12 mouse cellular contexts compared by ENCODE assay signal in the genomic region with DNA sequence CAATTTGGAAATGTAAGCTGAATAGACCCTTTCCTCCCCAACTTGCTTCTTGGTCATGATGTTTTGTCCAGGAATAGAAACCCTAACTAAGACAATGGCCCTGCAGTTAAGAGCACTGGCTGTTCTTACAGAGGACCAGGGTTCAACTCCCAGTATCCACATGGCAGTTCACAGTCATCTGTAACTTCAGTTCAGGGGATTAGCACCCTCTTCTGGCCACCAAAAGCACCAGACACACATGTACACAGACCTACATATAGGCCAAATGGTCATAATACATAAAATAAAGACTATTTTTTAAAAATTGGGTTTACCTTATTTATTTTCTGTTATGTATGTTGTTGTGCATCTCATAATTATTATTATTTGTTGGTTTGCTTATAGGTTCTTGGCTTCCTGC. TPM values are rescaled to one million over a fixed set of nuclear protein-coding genes. Genes with fewer than 3 reads are reported as not detected.
DNase-seq lines count a peak whose midpoint lies in the region; ATAC-seq lines count a peak whose summit lies in the region.
"Had no signal": no experiment of that assay in that cellular context is flagged by ENCODE, and none has a peak within 500 bp of the region (broad histone marks: within the 10 kb centered on the region; RNA-seq: fewer than 3 reads in every experiment).

No protein-coding gene starts in this region.

- ATAC-seq in hindbrain, embryonic 11.5 days (ENCODE audit: low FRiP score): no peak
- ATAC-seq in hindbrain, embryonic 16.5 days: no peak
- peak; percentile 60 for ATAC-seq in megakaryocyte, adult 5-6 weeks (ENCODE audit: poor library complexity, severe bottlenecking)
- ATAC-seq in inflammation-experienced regulatory T-cells, adult 6 months: no peak
- ATAC-seq: midbrain, embryonic 16.5 days had no signal

- no peaks in the 10 kb centered on the region for H3K27me3 ChIP-seq in hindbrain, embryonic 11.5 days (ENCODE audit: control insufficient read depth, insufficient read depth, low read length)
- H3K27me3 ChIP-seq in hindbrain, embryonic 16.5 days (replicated peaks; ENCODE audit: control insufficient read depth, insufficient read depth, low read length): no peaks in the 10 kb centered on the region
- H3K27me3 ChIP-seq: heart, embryonic 12.5 days; limb, embryonic 12.5 days had no signal

- no peak overlapping the region for H3K9ac ChIP-seq in hindbrain, embryonic 11.5 days (ENCODE audit: low read depth, low read length)
- H3K9ac ChIP-seq in hindbrain, embryonic 16.5 days (ENCODE audit: low read depth, low read length): no peak overlapping the region
- H3K9ac ChIP-seq: heart, embryonic 12.5 days; limb, embryonic 12.5 days had no signal

- DNase-seq in hindbrain, embryonic 11.5 days (ENCODE audit: low spot score): peak; percentile 5
- DNase-seq in A20 (ENCODE audit: low read depth, low spot score): peak; percentile 79
- DNase-seq in NIH3T3 (ENCODE audit: low read depth): peak; percentile 30
- no peak for DNase-seq in kidney, adult 11 months
- DNase-seq in urinary bladder, postnatal 25 days (ENCODE audit: low spot score): no peak

- no peak overlapping the region for H3K4me2 ChIP-seq in hindbrain, embryonic 11.5 days (replicated peaks; ENCODE audit: low read depth, low read length)
- H3K4me2 ChIP-seq in hindbrain, embryonic 16.5 days (ENCODE audit: low read length): no peak overlapping the region
- H3K4me2 ChIP-seq: heart, embryonic 12.5 days; limb, embryonic 12.5 days had no signal

- H3K4me1 ChIP-seq in hindbrain, embryonic 11.5 days (replicated peaks; ENCODE audit: control insufficient read depth, insufficient read depth, low read length): no peaks in the 10 kb centered on the region
- no peaks in the 10 kb centered on the region for H3K4me1 ChIP-seq in hindbrain, embryonic 16.5 days (ENCODE audit: control insufficient read depth, insufficient read depth, low read depth, low read length)
- H3K4me1 ChIP-seq: heart, embryonic 12.5 days; limb, embryonic 12.5 days had no signal

- no peak overlapping the region for H3K4me3 ChIP-seq in hindbrain, embryonic 11.5 days (ENCODE audit: low read depth, low read length)
- no peak overlapping the region for H3K4me3 ChIP-seq in hindbrain, embryonic 16.5 days (ENCODE audit: low read length)
- H3K4me3 ChIP-seq: erythroblast, embryonic 14.5 days; heart, embryonic 12.5 days; limb, embryonic 12.5 days had no signal

- no peaks in the 10 kb centered on the region for H3K9me3 ChIP-seq in hindbrain, embryonic 11.5 days (ENCODE audit: control insufficient read depth, low read length)
- no peaks in the 10 kb centered on the region for H3K9me3 ChIP-seq in hindbrain, embryonic 16.5 days (ENCODE audit: control insufficient read depth, low read length)
- H3K9me3 ChIP-seq: heart, embryonic 12.5 days; limb, embryonic 12.5 days had no signal

- no peaks in the 10 kb centered on the region for H3K36me3 ChIP-seq in hindbrain, embryonic 11.5 days (ENCODE audit: control insufficient read depth, insufficient read depth, low read length)
- H3K36me3 ChIP-seq in hindbrain, embryonic 16.5 days (ENCODE audit: control insufficient read depth, insufficient read depth, low read length): no peaks in the 10 kb centered on the region
- H3K36me3 ChIP-seq: heart, embryonic 12.5 days; limb, embryonic 12.5 days had no signal

- no peak overlapping the region for H3K27ac ChIP-seq in hindbrain, embryonic 11.5 days (ENCODE audit: low read depth, low read length)
- no peak overlapping the region for H3K27ac ChIP-seq in hindbrain, embryonic 16.5 days (ENCODE audit: low read depth, low read length)
- H3K27ac ChIP-seq: limb, embryonic 12.5 days had no signal

RNA-seq across cellular contexts. Expression of a gene that starts 38.3 kb away (rescaled TPM):
- polyA plus RNA-seq in hindbrain, embryonic 11.5 days (2014; fragmentation: Nextera tagmentation; extraction: Ambion mirVana): 177 and 195 TPM in 2 replicates
- polyA plus RNA-seq in hindbrain, embryonic 16.5 days (2015; fragmentation: Nextera tagmentation; extraction: Ambion mirVana): 45.9 and 46.5 TPM in 2 replicates
- total RNA-seq in megakaryocyte, adult 5-6 weeks (2015): 181 and 207 TPM in 2 replicates
- total RNA-seq in megakaryocyte, adult 5-6 weeks (2017): 125 and 151 TPM in 2 replicates
- 10 to 100 TPM; 41.2 to 67.6 (median 43.2) TPM for polyA plus RNA-seq in inflammation-experienced regulatory T-cells, adult 6 months (2017; shearing (Covaris generic))

Comparison
In these comparisons a context has a peak if more than half of its experiments do, and no peak if none do; other contexts are left out.
1. DNase-seq: peak in hindbrain, embryonic 11.5 days (single experiment), A20 (single experiment) and NIH3T3 (single experiment); none in kidney, adult 11 months (single experiment) and urinary bladder, postnatal 25 days (single experiment).